Mouse (Mus musculus) forelimb bud, embryonic 11.5 days (tissue): ENCODE data around the gene Antxr1.

Experiments used
- DNase-seq: peaks from one replicate; pipeline ENCODE4 v3.0.0-alpha.2; 2012; ENCODE audit warnings: low read depth, low spot score

Gene Antxr1

GRCm38 (mm10) chr6:87292911-87293851, 42.4 kb downstream of the Antxr1 start:
- DNase-seq, result no peak

- no peak for DNase-seq
Observed at GRCm38 (mm10) chr6:87287251-87287650, 48.4 kb downstream of the Antxr1 start.

GRCm38 (mm10) chr6:87285365-87285749, 50.3 kb downstream of the Antxr1 start:
- DNase-seq, result no peak

GRCm38 (mm10) chr6:87284716-87285364, 50.8 kb downstream of the Antxr1 start:
- no peak for DNase-seq

GRCm38 (mm10) chr6:87282346-87282781, 53.3 kb downstream of the Antxr1 start:
- no peak for DNase-seq

- no peak for DNase-seq
Observed at GRCm38 (mm10) chr6:87281771-87282170, 53.9 kb downstream of the Antxr1 start.

- DNase-seq, result no peak
Observed at GRCm38 (mm10) chr6:87278151-87278550, 57.5 kb downstream of the Antxr1 start.

GRCm38 (mm10) chr6:87277527-87277926, 58.1 kb downstream of the Antxr1 start:
- peak; percentile 53 for DNase-seq

- no peak for DNase-seq
Observed at GRCm38 (mm10) chr6:87276941-87277340, 58.7 kb downstream of the Antxr1 start.

- no peak for DNase-seq
Observed at GRCm38 (mm10) chr6:87274779-87275178, 60.8 kb downstream of the Antxr1 start.

- no peak for DNase-seq
Observed at GRCm38 (mm10) chr6:87273791-87274190, 61.8 kb downstream of the Antxr1 start.

GRCm38 (mm10) chr6:87273141-87273540, 62.5 kb downstream of the Antxr1 start:
- DNase-seq, result no peak

GRCm38 (mm10) chr6:87272202-87272601, 63.4 kb downstream of the Antxr1 start:
- peak; percentile 48 for DNase-seq

- DNase-seq, result peak; percentile 41
Observed at GRCm38 (mm10) chr6:87270452-87270851, 65.2 kb downstream of the Antxr1 start.

- DNase-seq, result no peak
Observed at GRCm38 (mm10) chr6:87269950-87270349, 65.7 kb downstream of the Antxr1 start.

- no peak for DNase-seq
Observed at GRCm38 (mm10) chr6:87262666-87263065, 73.0 kb downstream of the Antxr1 start.

- no peak for DNase-seq
Observed at GRCm38 (mm10) chr6:87258976-87259375, 76.6 kb downstream of the Antxr1 start.

- DNase-seq, result no peak
Observed at GRCm38 (mm10) chr6:87257981-87258775, 77.4 kb downstream of the Antxr1 start.

GRCm38 (mm10) chr6:87257471-87257870, 78.2 kb downstream of the Antxr1 start:
- DNase-seq, result no peak

GRCm38 (mm10) chr6:87255668-87256067, 80.0 kb downstream of the Antxr1 start:
- no peak for DNase-seq

- DNase-seq, result no peak
Observed at GRCm38 (mm10) chr6:87254756-87255155, 80.9 kb downstream of the Antxr1 start.

GRCm38 (mm10) chr6:87251716-87252115, 83.9 kb downstream of the Antxr1 start:
- DNase-seq, result no peak
